Mouse (Mus musculus) gastrocnemius, postnatal 4 days (tissue): ENCODE data around the gene Cplx1. TPM values are rescaled to one million over a fixed set of nuclear protein-coding genes. Genes with fewer than 3 reads are reported as not detected.
"Not testable (repeated sequence)": the region's sequence is repeated elsewhere in the genome, so short reads cannot be mapped to it uniquely, and the experiment has no call there.

Experiments
- DNase-seq, 2 experiments: peaks; one replicate each; pipeline ENCODE4 v3.0.0; 2021 to 2022; ENCODE audit warnings: low spot score in 2 of 2, mixed read lengths in 2 of 2
- total RNA-seq, 2 experiments: library from RNA; stranded (reverse); gene quantifications; 2 replicates each; pipeline ENCODE4 v1.2.3; 2021

The Cplx1 gene
- total RNA-seq, 2 experiments from 2014 or later, result 0.27 to 0.31 TPM

GRCm38 (mm10) chr5:108516655-108517054, 33.2 kb downstream of the Cplx1 start:
- DNase-seq, result no peak

DNA sequence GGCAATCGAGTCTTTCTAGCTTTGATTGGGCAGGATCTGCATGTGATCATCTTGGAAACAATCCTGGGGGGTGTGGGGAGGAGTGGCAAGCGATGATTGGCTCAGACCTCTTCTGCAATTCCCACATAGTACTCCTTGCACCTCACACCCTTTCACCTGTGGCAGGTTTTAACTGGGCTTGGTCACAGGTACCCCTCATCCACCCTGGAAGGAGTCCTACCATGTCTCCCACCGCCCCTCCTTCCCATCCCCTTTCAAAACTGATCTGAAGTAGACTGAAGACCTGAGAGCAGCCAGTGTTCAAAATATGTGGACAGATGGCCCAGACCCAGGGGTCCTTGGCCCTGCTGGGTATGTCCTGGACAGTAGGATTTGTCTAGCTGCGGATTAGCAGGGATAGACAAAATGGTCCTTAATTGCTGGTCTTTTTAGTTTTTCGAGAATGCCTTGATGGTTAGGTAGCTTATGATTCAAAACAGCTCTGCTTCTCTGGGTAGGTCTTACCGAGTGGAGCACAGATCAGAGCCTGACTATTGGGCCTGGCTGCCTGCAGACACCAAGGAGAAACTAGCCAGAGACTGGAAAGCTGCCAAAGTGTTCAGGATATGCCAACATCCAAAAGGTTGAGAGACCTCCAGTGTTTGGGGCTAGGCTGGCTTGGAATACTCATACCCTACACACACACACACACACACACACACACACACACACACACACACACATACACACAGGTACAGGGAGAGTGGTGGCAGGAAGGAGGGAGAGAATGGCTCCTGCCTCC, 34.1 kb downstream of the Cplx1 start:
- no peak for DNase-seq

- no peak for DNase-seq
Measured at GRCm38 (mm10) chr5:108502286-108502685, 47.5 kb downstream of the Cplx1 start.

GRCm38 (mm10) chr5:108501573-108501972, 48.3 kb downstream of the Cplx1 start:
- no peak for DNase-seq

- DNase-seq, result not testable (repeated sequence)
Measured at GRCm38 (mm10) chr5:108486148-108486547, 63.7 kb downstream of the Cplx1 start.

DNA sequence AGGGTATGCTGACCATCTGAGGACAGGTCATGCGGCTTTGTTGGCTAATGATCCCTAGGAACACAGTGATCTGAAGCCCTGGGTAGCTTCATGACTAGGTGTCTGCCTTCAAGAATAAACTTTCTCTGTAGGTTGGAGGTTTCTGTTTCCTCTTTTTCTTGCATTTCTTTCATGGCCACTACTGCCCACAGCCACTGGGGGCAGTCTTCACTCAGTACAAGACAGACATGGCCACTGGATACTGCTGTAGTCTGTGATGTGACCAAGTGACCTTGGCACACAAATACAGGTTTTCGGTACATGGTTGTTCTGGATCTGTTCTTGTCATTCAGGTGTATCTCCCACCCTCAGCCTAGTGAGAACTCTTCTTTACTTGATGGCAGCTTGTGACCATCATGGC, 64.6 kb downstream of the Cplx1 start:
- DNase-seq, result no peak

GRCm38 (mm10) chr5:108483006-108483405, 66.8 kb downstream of the Cplx1 start:
- no peak for DNase-seq

- no peak for DNase-seq
Measured at GRCm38 (mm10) chr5:108475977-108476376, 73.8 kb downstream of the Cplx1 start.

DNA sequence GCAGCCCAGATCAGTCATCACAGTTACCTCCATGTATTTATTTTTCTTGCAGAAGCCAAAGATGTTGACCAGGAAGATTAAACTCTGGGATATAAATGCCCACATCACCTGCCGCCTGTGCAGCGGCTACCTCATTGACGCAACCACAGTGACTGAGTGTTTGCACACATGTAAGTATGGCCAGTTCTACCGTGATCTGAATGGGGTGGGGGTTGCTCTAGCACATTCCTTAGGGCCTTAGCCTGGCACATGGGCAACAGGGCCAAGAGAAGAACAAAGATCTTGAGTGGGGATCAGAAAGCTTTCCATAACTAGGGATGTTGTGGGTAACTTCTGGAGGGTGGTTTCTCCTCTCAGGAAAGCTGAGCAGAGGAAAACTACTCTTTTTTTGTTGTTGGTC, 76.1 kb downstream of the Cplx1 start:
- no peak for DNase-seq

DNA sequence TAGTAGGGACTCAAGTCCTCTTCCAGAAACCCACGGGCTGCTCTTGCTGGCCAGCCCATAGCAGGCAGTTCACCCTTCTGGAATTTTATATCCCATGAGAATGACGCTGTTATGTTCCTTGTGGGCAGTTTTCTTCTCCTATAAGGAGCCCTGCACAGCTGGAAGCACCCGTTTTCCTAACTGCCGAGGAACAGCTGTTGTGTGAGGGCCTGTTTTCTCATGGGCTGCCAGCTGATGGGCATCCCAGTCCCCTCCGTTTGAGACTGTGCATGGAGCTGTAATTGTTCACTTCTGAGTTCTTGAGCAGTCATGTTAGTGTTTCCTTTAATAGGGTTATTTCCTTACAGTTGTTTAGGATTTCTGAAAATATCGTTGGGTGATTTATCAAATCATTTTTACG, 80.2 kb downstream of the Cplx1 start:
- no peak for DNase-seq

Other genes with a start within 250 kb of the Cplx1 start
- 1 to 10 TPM; 4.7 to 5.6 TPM for gene Pigg, start 237.4 kb downstream of the Cplx1 start, total RNA-seq
- gene Gm42517, start 182.1 kb downstream of the Cplx1 start, total RNA-seq, result under 1 TPM; 0.15 to 0.18 TPM
- gene Pde6b, start 161.6 kb downstream of the Cplx1 start, total RNA-seq, result not detected
- gene Atp5k, start 115.6 kb downstream of the Cplx1 start, total RNA-seq, result 100 to 1,000 TPM; 548 to 659 TPM
- gene Mfsd7a, start 101.1 kb downstream of the Cplx1 start, total RNA-seq, result 1 to 10 TPM; 4.3 to 4.5 TPM
- gene Pcgf3, start 88.8 kb downstream of the Cplx1 start, total RNA-seq, result 10 to 100 TPM; 87.5 to 91.3 TPM
- 10 to 100 TPM; 35.6 to 36.2 TPM for gene Gak, start 79.7 kb upstream of the Cplx1 start, total RNA-seq
- 10 to 100 TPM; 11.3 to 12.9 TPM for gene Tmem175, start 79.7 kb upstream of the Cplx1 start, total RNA-seq
- gene Idua, start 110.3 kb upstream of the Cplx1 start, total RNA-seq, result 1 to 10 TPM; 8.3 to 9.9 TPM
- 10 to 100 TPM in 1 of 2 experiments, 1 to 10 TPM in 1; 9.7 to 12.2 TPM for gene Dgkq, start 119.6 kb upstream of the Cplx1 start, total RNA-seq
- under 1 TPM; 0.15 to 0.36 TPM for gene Slc26a1, start 125.5 kb upstream of the Cplx1 start, total RNA-seq
- gene Fgfrl1, start 142.4 kb upstream of the Cplx1 start, total RNA-seq, result 100 to 1,000 TPM; 172 to 194 TPM
- not detected for gene Rnf212, start 225.0 kb upstream of the Cplx1 start, total RNA-seq
- not detected for gene Tmed11, start 245.3 kb upstream of the Cplx1 start, total RNA-seq